Mouse (Mus musculus): ENCODE results near the gene Foxi3. TPM values are rescaled to one million over a fixed set of nuclear protein-coding genes. Genes with fewer than 3 reads are reported as not detected.

Gene Foxi3
- polyA plus RNA-seq (2015; fragmentation: Nextera tagmentation; extraction: Ambion mirVana) = 0.18 TPM in 1 of 2 replicates, not detected in the other

GRCm38 (mm10) chr6:70956285-70956912, at the start of gene Foxi3:
TSS of gene Foxi3 (plus strand) at chr6:70956531.

GRCm38 (mm10) chr6:70918827-70919226, 37.5 kb upstream of the Foxi3 start, which contains the start of gene Tex37:
TSS of gene Tex37 (minus strand) at chr6:70918927.

Other genes starting within 250 kb of the Foxi3 start
- 0.97 and 1.3 TPM in 2 replicates for gene Rpia, start 164.3 kb upstream of the Foxi3 start, polyA plus RNA-seq (2015; fragmentation: Nextera tagmentation; extraction: Ambion mirVana)
- gene Eif2ak3, start 112.0 kb upstream of the Foxi3 start, polyA plus RNA-seq (2015; fragmentation: Nextera tagmentation; extraction: Ambion mirVana) = 5.1 and 6.4 TPM in 2 replicates
- not detected in 2 replicates for gene Tex37, start 37.6 kb upstream of the Foxi3 start, polyA plus RNA-seq (2015; fragmentation: Nextera tagmentation; extraction: Ambion mirVana)
- 8.5 and 9.3 TPM in 2 replicates for gene Thnsl2, start 187.9 kb downstream of the Foxi3 start, polyA plus RNA-seq (2015; fragmentation: Nextera tagmentation; extraction: Ambion mirVana)
- 1.4 and 4.4 TPM in 2 replicates for gene Fabp1, start 243.3 kb downstream of the Foxi3 start, polyA plus RNA-seq (2015; fragmentation: Nextera tagmentation; extraction: Ambion mirVana)